Mouse (Mus musculus) ovary, postnatal 36 days (tissue): Measurements from ENCODE around the gene Gm49395.

Experiments
- DNase-seq: peaks from one replicate; pipeline ENCODE4 v3.0.0; 2022; ENCODE audit warnings: low spot score, mixed read lengths

The Gm49395 gene

DNA sequence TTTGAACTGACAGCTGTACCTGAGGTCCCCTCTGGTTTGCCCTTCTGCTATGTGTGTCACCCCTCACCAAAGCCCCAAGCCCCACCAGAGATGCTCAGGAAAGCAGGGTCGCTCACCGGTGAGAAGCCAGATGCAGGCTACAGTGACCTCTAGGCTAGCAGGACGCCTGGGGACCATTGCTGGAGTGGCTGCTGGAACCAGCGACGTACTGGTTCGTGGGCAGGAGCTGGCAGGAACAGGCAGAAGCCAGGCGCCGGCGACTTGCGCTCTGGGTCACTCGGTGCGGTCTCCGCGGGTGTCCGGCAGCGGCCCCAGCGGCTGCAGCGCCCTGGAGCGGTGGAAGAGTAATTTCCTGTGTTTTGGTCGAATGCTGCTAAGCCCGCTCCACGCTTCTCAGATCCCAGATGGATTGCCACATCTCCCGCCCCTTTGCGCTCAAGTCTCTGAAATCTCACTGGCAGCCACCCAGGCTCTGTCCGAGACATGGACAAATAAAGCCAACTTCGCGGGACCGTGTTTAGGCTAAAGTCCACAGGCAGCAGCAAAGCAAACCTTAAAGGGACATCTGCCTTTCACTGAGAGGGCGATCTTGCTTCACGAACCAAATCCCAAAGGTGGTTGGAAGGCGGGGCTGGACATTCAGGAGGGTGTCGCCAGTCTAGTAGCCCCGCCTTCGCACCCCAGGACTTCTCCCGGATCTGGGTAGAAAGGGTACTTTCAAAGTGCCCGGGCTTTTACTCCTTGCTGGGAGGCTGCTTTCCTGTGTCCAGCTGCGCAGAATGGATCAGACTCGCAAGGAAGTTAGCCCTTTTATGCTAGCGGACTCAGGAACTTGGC is at the start of gene Gm49395, which contains the start of gene Itga1:
Gm49395 (minus strand) TSS at position 567 of the 837 bp plus-strand sequence.
Itga1 (minus strand) TSS at position 610 of the 837 bp plus-strand sequence.
- peak; percentile 74 for DNase-seq

DNA sequence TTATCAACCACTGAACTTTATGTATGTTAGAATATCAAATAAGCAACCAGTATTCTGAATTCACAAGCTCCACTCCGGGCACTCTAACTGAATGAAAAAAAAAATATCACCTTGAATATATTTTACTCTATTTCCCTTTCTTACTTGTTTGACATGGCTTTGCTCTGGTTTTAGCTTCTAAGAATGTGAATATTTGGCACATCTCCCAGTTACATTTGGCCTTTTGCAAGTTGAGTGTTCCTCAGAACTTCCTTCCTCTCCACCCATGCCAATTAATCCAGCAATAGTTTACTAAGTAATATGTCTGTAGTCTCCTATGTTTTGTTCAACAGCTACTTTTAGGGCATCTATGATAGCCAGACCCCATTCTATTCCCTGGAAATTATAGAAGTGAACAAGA is 48.9 kb upstream of the Gm49395 start:
- no peak for DNase-seq

DNA sequence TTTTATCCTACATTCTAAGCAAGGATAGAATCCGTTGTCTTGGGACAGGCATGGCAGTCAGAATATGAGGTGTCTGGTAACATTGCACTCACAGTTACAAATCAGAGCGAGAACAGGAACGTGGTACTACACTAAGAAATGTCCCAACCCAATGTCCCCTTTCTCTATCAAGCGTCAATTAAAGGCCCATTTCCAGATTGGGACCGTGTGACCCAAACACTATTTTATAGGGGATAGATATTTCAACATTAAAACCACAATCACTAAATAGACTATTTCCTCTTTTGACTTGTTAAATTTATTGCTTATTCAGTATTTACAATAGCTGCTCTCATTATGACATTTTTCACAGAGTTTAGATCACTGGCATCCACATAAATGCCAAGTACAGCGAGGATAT is 48.1 kb upstream of the Gm49395 start:
- no peak for DNase-seq

DNA sequence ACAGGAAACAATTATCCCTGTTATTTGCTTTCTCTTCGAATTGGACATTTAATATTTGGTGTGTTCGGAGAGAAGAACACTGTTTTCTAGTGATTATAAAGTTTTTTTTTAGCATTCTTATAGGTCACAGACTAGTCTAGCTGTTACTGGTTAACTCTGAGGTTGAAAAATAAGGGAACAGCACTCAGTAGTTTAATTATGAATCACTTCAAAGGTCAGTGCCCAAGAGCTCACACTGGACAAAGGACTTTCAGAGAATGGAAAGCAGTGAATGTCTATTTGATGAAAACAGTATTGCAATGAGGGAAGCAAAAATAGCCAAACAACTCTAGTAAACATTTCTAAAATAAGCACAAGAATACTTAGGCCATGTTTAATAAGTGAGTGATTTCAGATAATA is 41.9 kb upstream of the Gm49395 start:
- DNase-seq = no peak

DNA sequence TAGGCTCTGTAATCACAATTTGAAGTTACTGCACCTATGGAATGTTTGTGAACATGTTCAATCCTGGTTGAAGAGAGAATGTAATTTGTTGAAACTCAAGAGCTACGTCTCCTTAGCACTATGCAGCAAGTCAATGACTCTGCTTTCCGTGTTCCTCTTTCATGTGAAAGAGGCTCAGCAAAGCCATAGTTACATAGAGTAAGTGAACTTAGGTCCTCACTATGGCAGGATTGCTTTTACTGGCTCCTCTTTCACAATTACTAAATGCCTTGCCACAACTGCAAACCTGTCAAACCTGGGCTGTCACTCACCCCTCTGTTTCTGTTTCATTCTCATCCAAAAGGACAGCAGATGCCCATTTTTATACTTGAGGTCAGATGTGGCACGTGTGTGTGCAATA is 40.3 kb upstream of the Gm49395 start:
- DNase-seq = no peak

DNA sequence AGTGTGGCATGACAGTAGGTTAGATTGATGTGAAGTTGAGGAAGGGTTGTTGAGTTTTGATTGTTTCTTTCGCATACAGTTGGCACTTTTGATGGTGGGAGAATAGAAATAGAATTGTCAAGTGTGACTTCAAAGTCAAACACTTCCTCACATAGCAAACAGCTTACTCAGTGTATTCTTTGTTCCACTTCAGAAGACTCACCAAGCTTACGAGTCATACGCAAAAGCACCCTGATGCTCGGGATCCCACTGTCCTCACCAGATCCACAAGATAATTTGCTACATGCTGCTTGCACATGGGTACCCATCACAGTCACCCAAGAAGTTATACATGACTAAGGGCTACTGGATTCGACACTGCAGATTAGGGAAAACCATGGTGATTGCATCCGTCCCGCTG is 36.8 kb upstream of the Gm49395 start:
- no peak for DNase-seq

DNA sequence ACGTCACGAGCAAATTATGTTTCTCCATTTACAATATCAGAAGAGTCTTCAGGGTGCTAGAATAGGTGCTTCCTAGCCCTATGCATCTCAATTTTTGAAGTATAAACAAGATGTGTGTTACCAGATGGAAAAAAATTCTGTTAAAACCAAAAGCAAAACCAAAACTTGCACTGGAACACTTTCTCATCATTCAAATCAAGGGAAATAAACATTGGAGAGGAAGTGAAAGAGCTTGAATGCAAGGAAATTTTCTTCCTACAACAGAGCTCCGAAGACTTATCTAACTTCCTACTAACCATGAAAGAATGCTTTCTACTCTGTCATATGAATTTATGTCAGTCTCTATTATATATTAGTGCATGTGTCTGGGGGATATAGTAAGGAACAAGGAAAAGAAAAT is 35.0 kb upstream of the Gm49395 start:
- DNase-seq = no peak

DNA sequence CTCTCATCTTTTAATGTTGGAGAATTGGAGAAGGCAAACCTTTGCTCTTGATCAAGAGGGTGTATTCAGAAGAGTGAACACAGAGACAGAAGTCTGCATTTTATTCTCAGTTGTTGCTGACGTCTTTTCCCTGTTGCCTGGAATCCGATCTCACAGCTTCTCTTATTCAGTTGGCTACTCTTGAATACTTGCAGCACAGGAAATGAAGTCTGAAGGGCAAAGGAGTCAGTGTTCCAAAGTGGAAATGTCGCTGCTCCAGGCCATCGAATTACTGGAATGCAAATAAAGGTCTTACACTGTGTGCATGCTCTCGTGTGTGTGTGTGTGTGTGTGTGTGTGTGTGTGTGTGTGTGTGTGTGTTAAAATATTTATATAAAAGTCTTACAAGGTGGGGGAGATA is 30.7 kb upstream of the Gm49395 start:
- no peak for DNase-seq

DNA sequence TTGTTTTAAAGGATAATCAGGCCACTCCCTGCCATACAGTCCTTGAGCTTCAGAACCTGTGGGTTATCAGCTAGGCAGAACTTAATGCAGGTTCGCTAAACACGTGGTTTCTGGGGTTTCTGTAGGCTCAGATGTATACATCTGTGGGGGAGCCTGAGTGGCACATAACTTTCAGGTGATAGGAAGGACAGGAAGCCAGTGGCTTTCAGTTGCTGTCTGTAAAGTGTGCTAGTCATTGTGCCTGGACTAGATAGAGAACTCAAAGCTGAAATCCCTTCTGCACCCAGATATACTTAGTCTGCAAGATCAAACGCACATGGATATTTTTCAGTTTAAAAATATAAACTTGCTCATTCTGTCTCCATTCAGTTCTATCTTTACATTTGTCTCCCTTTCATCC is 29.7 kb upstream of the Gm49395 start:
- DNase-seq = no peak

DNA sequence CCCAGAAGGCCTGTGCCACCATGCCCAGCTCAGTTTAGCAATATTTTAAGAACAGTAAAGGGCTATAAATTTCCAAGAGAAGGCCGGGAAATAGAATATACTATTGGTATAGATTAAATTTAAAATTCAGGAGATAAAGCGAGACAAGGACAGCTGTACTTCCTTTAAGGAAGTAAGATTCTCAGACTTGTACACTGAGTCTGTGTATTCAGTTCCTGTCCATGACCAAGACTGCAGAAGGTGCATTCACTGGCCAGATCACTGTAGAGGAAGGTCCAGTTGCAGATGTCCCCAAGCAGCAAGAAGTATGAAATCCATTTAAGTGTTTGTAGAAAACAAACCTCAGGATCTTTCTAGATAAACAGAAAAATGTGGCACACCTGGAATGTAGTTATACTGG is 28.3 kb upstream of the Gm49395 start:
- DNase-seq = no peak

DNA sequence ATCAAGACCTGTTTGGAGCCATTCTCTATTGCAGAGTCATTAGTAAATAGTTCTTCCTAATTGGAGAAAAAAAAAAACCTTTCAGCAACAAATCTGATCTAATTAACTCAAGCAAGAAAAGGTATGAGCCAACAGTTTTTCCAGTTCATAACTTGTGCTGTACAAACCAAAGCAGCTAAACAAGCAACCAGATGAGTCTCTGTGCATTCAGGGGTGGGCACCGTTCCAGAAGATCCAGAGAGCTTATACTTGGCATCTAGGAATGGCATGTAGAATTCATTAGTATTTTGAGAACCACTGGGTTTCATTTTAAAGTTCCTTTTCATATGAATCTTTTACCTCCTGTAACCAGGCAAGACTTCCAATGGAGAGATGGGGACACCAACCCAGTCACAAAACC is 26.1 kb upstream of the Gm49395 start:
- DNase-seq = no peak

DNA sequence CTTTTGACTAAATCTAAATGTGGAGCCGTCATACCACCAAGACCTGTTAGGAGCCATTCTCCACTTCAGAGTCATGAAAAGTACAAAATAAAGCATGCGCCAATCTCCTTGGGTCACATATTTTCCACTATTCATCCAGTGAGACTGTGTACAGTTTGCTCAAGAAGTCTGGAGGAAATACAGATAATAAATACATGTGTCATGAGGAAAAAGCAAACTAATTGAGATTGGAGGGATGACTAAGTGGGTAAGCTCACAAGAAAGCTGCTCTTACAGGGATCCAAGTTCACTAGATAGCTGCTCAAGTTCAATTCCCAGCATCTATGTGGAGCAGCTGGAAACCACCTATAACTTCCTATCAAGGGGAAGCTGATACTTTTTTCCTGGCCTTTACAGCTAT is 24.8 kb upstream of the Gm49395 start:
- DNase-seq = no peak

DNA sequence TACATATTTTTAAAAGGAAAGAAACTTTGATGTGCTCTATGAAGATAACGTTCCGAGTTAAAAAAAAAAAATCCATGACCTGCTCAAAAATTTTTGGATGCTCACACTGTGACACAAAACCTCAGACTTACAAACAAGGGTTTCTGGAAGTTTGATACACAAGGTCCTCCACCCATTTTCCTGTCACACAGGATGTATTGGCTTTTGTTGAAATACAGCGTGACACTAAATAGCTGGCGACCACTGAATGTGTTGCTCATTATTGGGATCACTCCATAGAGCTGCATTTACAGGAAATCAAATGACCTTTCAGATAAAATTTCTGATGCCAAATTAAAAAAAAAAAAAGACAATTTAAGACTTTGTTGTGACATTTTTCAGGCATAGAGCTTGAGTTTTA is 23.4 kb upstream of the Gm49395 start:
- DNase-seq = no peak

DNA sequence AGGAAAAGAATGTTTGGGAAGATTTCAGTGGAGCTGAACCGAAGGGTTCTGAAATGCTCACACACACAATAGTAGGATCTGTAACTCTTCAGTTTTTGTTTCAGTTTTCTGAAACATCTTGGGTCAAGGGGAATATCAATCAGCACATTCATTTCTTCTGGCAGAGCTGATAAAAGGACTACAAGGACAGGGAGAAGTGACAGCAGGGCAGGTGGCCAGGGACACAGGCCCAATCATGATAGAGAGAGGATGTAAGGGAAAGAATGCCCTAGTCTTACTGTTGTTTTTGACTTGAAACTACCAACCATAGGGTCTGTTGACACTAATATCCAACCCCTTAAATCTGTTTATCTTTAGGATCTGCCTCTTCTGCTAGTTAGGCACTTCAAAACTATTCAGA is 22.8 kb upstream of the Gm49395 start:
- DNase-seq = no peak

DNA sequence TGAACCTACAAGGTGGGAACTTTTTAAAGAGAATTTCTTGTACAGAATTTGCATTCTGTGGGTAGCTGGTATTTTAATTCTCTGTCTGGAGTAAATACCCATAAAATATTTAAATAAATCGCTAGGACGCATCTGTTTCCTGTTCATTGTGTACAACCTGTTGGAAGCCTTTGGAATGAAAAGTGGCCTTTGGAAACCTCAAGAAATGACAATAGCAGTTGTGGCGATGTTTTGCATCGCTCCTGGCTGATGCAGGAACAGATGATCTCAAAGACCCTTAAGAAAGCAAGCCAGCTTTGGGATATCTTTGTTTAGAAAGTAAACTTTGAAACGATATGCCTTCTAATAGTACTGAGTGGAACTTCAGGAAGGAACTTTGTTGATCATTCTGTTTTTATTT is 17.0 kb upstream of the Gm49395 start:
- no peak for DNase-seq

DNA sequence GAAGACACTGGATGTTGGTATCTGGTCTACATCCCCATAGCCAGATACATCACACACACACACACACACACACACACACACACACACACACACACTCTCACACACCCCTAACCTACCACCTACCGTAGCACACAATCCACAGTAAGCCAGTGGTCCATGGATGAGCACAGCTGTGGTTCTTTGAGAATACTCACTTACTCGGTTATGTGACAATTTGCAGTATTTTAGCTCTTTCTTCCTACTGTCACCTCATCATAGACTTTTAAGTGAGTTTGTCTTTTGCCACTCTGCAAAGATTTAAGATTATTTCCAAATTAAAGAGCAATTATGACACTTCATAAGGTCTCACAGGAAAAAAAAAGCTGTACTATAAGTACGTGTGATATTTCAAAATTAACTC is 16.5 kb upstream of the Gm49395 start:
- no peak for DNase-seq

DNA sequence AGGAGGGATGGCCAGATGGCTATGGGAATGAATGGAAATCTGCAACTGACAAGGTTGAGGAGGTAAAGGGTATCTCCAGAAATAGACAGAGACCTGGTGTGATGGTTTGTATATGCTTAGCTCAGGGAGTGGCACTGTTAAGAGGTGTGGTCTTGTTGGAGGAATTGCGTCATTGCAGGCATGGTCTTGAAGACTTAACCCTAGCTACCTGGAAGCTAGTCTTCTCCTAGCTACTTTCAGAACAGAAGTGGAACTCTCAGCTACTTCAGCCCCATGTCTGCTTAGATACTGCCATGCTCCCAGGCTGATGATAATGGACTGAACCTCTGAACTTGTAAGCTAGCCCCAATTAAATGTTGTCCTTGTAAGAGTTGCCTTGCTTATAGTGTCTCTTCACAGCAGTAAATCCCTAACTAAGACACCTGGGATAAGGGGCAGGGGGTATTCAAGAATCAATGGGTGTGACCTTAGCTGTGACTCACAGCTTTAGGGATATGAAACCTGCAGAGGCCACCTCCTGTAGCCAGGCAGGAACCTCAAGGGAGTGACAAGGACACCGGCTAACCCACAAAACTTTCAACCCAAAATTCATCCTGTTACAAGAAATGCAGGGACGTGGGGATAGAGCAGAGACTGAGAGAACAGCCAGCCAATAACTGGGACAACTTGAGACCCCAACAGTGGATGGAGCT is 15.4 kb upstream of the Gm49395 start:
- no peak for DNase-seq

DNA sequence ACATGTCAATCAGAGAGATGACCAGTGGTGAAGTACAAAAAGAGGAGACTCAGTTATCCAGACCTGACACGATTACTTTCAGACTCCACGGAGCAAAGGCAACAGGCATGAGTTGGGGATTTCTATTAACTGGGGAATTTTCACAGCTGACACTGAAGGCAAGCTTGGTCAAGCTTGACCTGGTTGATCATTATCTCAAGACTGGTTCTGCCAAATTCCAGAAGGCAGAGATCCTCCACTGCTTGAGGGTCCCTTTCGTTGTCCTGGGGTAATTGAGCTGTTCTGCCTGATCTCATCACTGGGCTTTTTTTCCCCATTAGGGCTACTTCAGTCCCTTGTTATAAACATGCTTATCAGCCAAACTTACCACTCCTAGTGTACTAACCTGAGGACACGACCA is 7.9 kb upstream of the Gm49395 start:
- no peak for DNase-seq

DNA sequence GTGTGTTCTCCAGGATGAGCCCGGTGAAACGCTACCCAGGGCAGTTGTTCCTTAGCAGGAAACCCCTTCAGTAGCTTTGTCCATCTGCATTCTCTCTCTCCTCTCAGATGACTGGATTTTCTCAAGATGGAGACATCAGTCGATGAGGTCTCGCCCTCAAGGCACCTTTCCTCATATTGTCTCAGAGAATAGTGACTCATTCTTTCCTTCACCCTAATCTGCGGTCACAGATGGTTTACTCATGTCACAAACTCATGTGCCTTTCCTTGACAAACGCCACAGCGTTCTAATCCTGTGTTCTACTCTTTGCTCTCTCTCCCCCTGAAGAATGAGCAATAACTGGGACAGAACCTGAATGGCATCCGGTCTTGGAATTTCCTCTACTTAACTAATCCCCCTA is 5.7 kb upstream of the Gm49395 start:
- no peak for DNase-seq

DNA sequence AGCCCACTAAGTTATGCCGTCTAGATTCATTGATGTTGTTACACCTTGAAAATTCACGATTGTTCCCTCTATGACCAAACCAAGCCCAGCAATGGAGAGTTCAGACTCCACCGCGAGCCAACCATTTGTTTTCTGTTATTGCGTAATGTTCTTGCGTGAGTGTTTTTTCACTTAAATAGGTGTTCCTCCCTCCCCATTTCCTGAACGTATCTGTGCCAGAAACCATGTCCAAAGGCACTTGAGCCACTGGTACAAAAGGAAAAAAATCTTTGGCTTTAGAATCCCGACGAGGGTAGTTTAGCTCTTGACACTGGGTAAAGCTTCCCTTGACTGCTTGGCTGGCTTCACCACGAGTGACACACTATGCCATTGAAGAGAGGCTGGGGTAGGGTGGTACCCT is 4.5 kb upstream of the Gm49395 start:
- no peak for DNase-seq

DNA sequence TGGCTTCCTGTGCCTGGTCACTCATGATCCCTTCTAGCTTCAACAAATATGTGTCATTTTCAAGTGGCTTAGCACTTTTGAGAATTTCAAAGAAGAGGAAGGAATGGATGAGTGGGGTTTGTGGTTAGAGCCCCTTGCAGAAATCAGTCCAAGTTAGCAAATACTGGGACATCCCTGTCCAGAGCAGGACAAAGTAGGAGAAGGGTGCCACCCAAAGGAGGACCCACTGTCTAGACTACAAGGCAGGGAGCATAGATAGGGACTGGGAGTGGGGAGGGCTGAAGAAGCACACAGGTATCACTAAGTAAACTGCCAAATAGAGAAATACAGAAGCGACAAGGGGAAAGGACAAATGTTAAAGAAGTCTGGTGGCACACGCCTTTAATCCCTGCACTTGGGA is 1.0 kb upstream of the Gm49395 start:
- DNase-seq = no peak

DNA sequence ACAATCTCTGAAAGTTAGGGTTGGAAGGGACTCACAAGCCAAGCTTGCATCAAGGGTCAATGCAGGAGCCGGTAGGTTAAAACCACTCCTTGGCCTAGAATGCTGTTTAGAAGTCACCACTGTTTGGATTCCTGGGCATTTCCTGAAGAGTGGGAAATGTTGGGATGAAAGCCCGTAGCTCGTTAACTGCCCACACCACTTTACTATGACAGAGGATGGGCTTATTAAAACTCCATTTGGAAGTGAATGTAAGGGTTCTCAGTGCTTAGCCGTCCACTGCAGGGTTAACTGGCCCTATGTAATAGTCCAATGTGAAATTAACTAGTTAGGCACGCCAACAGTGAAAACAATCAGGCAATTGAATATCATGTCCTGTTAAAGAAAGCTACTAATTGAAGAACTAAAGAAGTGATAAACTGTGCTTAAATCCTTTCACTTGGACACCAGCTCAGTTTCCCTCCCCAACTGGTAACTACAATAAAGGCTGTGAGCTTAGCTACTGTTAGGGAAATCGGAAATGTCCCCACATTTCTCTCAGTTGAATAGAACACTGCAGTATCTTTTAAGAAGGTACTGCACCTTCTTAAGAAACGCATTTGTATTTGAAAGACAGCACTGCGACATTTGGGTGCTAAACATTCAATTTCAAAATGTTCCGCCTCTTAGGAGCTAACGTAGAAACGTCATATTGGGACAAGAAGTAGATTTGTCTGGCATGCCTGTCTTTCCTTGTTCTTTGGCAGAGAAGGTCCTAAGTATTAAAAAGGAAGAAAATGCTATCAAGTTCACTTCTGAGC is 1.1 kb downstream of the Gm49395 start:
- no peak for DNase-seq

DNA sequence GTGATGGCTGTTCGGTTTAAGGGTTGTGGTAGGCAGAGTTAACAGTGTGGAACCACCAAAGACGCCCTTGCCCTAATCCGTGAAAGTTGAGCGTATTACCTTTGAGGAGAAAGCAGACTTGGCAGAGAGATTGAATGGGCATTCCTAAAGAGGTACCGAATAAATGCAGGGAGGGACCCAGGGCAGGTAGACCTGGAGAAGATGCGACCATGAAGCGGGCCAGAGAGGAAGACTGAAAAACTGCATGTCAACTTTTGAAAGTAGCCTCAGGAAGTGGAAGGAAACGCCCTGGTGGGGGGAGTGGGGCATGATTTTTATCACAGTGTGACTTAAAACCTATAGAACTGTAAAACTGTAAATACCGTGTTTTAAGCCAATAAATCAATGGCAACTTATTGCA is 2.3 kb downstream of the Gm49395 start:
- DNase-seq = no peak
